Mouse (Mus musculus) WW6 (cell line): ENCODE results near the gene Hnrnph3.

Experiments used
- DNase-seq: peaks from one replicate; pipeline ENCODE4 v3.0.0-alpha.2; 2013; ENCODE audit warnings: low read depth, low spot score

The Hnrnph3 gene

DNA sequence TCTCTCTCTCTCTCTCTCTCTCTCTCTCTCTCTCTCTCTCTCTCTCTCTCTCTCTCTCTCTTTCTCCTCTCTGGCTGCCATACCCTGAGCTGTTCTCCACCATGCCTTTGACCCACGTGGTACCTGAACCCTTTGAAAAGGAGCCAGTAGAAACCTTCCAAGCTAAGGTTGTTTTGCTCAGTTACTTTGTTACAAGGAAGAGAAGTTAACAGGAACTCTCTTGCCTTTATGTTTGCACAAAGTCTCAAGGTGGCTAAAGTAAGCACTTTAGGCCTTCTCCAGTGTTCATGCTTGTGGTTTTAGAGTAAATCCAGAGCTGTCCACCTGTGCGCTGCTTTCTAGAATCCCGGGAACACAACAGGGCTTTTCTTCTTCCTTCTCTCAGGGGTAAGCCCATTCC lies 8.2 kb upstream of the Hnrnph3 start:
- no peak for DNase-seq

- no peak for DNase-seq
Observed at GRCm38 (mm10) chr10:63028396-63028795, 4.4 kb upstream of the Hnrnph3 start.

DNA sequence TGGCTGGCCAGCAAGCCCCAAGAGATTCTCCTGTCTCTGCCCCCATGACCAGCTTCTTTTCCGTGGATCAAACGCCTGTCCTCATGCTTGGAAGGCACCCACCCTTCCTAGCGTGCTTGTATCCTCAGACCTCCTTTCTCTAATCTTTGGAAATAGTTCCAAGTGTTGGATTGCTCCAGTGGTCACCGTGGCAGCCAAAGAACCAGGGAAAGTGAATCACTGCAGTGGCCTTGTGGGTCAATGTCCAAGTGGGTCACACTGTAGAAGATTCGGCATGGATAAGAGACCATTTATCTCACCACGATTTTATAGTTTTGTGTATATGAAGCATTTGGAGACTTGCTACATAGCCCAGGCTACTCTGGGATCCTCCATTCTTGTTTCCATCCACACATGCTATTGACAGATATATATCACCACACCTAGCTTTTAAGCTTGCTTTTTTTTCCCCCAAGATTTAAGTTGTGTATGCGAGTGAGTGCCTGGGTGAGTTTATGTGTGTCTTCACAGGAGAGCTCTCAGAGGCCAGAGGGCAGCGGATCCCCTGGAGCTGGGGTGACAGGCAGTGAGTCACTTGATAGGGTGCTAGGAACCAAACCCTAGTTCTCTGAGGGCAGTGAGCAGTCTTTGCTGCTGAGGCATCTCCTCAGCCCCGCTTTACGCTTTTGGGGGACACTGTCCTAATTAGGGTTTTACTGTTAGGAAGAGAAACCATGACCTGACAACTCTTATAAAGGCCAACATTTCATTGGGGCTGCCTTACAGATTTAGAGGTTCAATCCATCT lies 3.6 kb upstream of the Hnrnph3 start:
- DNase-seq, result no peak

DNA sequence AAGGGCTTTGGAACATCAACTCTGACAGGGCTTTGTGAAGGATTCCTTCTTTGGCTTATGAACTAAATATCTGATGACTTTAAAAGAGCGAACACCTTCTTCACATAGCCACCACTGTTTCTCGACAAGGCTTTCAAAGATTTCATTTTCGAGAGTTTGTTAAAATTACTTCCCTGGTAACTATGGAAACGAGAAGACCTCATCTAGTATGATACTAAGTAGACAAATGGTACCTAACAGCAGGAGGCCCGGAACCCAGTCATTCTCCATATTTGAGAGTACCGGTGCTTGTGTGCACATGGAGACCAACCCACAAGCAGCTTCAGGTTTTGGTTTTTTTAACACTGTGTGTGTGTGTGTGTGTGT lies 2.8 kb upstream of the Hnrnph3 start:
- DNase-seq, result no peak

DNA sequence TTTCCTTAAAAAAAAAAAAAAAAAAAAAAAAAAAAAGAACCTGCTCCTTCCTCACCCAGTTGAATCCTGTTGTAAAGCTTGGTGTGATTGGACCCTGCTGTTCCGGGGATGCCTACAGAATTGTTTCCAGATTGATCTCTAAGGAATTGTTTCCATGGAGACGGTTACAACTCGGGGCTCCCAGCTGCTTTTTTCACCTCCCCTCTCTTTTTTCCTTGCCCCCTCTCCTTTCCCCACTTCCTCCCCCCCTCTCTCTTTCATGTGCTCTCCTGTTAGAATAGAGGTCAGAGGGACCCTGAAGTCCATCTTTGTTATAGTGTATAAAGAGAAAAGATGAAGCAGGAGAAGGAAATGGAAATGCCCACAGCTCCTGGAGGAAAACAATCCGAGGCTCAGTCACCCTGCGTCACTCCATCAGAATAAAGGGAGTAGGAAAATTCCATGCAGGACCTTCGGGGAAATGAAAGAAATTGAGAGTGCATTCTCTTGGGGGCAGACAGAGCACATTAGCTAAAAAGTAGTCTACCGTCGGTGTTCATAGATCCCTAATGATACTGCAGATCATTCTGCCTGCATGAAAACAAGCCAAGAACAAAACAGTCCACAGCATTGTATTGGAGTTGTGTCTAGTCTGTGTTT lies 2.3 kb upstream of the Hnrnph3 start:
- DNase-seq, result no peak

GRCm38 (mm10) chr10:63025491-63026011 lies 1.5 kb upstream of the Hnrnph3 start:
- DNase-seq, result no peak

- no peak for DNase-seq
Observed at GRCm38 (mm10) chr10:63025016-63025415, 999 bp upstream of the Hnrnph3 start.

DNA sequence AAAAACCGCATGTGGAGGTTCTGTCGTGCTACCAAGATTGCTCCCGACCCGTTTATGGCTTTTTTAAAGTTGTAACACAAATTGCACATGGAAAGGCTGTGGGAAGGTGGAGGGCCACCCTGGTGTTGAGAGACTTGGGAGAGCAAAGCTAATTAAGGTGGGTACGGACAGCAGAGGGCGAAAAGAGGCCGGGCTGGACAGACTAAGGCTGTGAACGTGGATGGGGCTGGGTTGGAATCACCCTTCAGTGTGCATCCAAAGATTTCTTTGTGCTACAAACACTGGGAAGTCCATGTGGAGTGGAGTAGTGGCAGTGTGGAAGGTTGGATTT lies 528 bp upstream of the Hnrnph3 start:
- DNase-seq, result no peak

DNA sequence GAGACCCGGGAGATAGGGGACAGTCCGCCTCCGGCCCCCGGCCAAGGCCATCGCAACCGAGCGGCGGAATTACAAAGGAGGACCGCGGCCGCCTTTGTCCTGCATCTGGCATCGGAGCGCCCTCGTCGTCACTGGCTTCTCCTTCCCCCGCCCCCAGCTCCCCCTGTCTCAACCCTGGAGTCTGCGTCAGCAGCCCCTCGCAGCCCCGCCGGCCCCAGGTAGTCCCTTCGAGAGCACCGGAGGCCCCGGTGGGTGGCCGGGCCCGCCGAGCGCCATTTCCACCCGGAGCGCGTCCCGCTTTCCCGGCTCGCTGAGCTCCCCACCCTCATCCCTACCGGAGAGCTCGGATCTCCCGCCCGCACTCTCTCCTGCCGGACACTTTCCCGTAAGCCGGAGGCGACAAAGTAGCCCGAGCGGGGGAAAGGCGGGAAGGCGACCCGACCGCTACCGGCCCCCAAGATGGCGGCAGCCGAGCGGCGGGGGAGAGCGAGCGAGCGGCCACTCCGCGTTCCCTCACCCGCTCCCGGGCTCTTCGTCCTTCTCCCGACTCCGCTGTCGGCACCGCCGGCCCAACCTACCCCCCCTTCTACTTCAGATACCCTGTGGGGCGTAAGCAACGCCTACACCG lies 782 bp downstream of the Hnrnph3 start:
- DNase-seq, result no peak

- DNase-seq, result no peak
Observed at GRCm38 (mm10) chr10:63022541-63023120, 1.4 kb downstream of the Hnrnph3 start.

DNA sequence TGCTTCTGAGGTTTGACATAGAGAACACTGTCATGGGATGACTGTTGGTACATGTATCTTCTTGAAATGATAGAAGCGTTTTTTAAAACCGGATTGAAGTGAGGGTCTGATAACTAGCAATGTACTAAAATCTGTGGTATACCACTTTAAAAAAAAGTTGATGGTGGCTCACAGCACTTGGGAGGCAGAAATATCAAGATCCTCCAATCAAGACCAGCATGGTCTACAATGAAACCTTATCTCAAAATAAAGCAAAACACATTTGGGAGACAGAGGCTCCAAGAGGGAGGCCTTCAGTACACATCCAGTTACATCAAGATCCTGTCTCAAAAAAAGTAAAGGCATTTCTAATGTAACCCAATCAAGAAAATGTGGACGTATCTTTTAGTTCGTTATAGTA lies 2.3 kb downstream of the Hnrnph3 start:
- no peak for DNase-seq

DNA sequence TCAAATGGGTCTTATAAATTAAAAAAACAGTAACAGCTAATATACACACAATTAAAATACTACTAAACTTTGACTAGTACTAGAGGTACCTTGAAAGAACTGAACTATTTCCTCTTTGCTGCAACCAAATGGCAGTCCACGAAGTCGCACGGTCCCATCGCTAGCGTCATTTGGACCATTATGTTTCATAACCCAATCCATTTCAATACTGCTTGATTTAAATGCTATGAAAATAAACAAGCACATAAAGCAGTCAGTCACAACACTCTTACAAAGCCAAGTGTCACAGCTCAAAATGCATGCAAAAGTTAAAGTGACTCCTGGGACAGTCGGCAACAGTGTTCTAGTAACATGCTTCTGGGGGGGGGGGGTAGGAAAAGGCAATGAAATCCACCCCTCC lies 4.7 kb downstream of the Hnrnph3 start:
- no peak for DNase-seq

- no peak for DNase-seq
Observed at GRCm38 (mm10) chr10:63014168-63014567, 9.8 kb downstream of the Hnrnph3 start.

GRCm38 (mm10) chr10:63013476-63013875 lies 10.5 kb downstream of the Hnrnph3 start:
- no peak for DNase-seq

GRCm38 (mm10) chr10:63011556-63011955 lies 12.5 kb downstream of the Hnrnph3 start:
- no peak for DNase-seq

DNA sequence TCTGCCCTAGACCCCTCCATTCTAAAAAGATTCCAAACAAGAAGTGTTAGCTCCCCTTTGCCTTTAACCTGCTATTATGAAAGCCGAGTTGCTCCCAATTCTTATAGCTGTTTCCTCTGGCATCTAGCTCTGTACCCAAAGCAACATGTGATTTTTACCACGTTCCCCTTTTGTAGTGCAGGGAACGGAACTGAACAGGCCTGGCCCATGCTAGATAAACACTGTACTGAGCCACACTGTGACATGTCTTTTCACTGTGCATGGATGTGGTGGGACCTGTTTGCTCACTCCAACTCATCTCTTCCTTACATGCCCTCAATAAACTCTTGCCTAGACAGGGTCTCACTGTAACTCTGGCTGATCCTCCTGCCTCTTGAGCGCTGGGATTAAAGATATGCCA lies 13.7 kb downstream of the Hnrnph3 start:
- DNase-seq, result no peak

DNA sequence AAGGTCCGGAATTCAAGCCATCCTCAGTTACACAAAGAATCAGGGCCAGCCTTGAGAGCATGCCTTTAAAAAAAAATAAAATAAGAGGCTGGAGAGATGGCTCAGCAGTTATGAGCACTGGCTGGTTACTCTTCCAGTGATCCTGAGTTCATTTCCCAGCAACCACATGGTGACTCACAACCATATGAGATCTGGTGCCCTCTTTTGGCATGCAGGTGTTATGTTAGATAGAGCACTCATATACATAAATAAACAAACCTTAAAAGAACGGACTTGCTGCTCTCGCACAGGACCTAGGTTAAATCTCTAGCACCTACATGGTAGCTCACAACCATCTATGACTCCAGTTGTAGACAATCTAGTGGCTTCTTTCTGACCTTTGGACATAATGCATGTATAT lies 15.8 kb downstream of the Hnrnph3 start:
- no peak for DNase-seq

DNA sequence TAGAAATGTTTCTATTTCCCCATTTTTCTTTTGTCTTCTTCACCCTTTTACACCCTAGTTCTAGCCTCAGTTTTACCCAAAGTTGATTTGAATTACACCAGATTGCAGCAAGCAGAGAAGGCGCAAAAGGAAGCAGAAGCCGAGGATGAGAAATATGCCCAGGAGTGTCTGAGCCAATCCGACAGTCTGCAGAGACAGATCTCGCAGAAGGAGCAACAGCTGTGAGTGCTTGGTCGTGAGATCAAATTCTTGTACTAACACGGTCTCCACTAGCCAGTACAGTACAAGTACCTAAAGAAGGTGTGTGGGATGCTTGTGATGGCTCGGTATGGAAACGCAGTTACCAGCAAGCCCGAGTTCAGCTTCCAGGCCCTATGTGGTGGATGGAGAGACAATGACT lies 19.5 kb downstream of the Hnrnph3 start:
- no peak for DNase-seq

DNA sequence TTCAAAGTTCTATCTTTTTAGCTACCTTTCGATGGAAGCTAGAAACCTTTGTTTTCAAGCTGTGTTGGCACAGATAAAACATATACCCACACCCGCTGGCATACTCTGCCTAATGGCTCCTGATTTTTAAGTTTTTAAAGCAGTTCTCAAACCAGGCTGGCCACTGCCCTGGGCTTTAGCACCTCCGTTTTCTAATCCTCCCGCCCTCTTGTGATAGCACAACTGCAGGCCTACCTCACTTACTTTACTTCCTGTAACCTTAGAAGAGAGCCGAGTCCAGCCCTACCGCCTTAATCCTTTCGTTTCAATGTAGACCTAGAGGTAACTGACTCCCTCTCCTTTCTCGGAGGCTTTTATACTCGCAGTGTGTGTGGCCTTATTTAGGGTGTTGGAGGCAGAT lies 20.8 kb downstream of the Hnrnph3 start:
- DNase-seq, result no peak

GRCm38 (mm10) chr10:63000584-63000983 lies 23.4 kb downstream of the Hnrnph3 start:
- no peak for DNase-seq

- no peak for DNase-seq
Observed at GRCm38 (mm10) chr10:62993991-62994390, 30.0 kb downstream of the Hnrnph3 start.

GRCm38 (mm10) chr10:62990636-62991035 lies 33.4 kb downstream of the Hnrnph3 start:
- no peak for DNase-seq

DNA sequence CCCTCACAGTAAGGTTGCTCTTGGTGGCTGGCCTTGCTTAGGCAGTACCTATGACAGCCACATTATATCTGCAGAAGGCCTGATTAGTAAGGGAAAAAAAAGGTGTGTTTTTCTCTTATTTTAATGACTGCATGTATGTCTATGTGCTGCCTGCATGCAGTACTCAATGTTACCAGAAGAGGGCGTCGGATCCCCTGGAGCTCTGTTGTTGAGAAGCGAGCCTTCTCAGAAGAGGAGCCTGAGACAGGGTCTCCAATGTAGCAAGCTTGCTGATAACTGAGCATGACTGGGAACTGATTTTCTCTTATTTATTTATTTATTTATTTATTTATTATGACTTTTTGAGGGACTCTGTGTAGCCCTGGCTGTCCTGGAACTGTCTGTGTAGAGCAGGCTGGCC lies 36.7 kb downstream of the Hnrnph3 start:
- DNase-seq, result peak; percentile 55
